Mouse (Mus musculus): Measurements from ENCODE around the gene Slc38a7. TPM values are rescaled to one million over a fixed set of nuclear protein-coding genes. Genes with fewer than 3 reads are reported as not detected.
"Not testable (repeated sequence)": the region's sequence is repeated elsewhere in the genome, so short reads cannot be mapped to it uniquely, and the experiment has no call there.

The Slc38a7 gene
- polyA plus RNA-seq, 1 experiment from 2014 or later = 30.3 TPM

- H3K27ac ChIP-seq = no peak overlapping the region
- no peaks in the 10 kb centered on the region for H3K36me3 ChIP-seq (replicated peaks)
- no peak overlapping the region for H3K9ac ChIP-seq
- H3K27me3 ChIP-seq (replicated peaks) = no peaks in the 10 kb centered on the region
- H3K4me2 ChIP-seq = no peak overlapping the region
- no peaks in the 10 kb centered on the region for H3K9me3 ChIP-seq
- WGBS = 95% methylated on average over 3 of the region's 3 CpGs
- no peak overlapping the region for H3K4me3 ChIP-seq
- peaks cover 15% of the 10 kb centered on the region for H3K4me1 ChIP-seq
- ATAC-seq (replicated peaks) = no peak
These were observed 53.0 kb downstream of the Slc38a7 start for GRCm38 (mm10) chr8:95800353-95800752.

- no peaks in the 10 kb centered on the region for H3K9me3 ChIP-seq
- no peaks in the 10 kb centered on the region for H3K36me3 ChIP-seq (replicated peaks)
- ATAC-seq (replicated peaks) = no peak
- no peak overlapping the region for H3K4me2 ChIP-seq
- no peak overlapping the region for H3K9ac ChIP-seq
- no peak overlapping the region for H3K4me3 ChIP-seq
- no peaks in the 10 kb centered on the region for H3K27me3 ChIP-seq (replicated peaks)
- 94% methylated on average over 1 of the region's 1 CpGs for WGBS
- H3K4me1 ChIP-seq = peaks cover 10% of the 10 kb centered on the region
- H3K27ac ChIP-seq = no peak overlapping the region
These were observed 53.4 kb downstream of the Slc38a7 start for GRCm38 (mm10) chr8:95799891-95800290.

GRCm38 (mm10) chr8:95799117-95799516 lies 54.2 kb downstream of the Slc38a7 start:
- Histone ChIP-seq H3K9me3 (no peaks in the 10 kb centered on the region), H3K27ac (no peak overlapping the region), H3K4me2 (no peak overlapping the region), H3K36me3 (replicated peaks) (no peaks in the 10 kb centered on the region), H3K4me1 (peaks cover 5% of the 10 kb centered on the region; the same call in 1 of the 2 replicates), H3K4me3 (no peak overlapping the region), H3K27me3 (replicated peaks) (no peaks in the 10 kb centered on the region), H3K9ac (no peak overlapping the region)
- ATAC-seq (replicated peaks) = no peak
- 95% methylated on average over 6 of the region's 6 CpGs for WGBS

GRCm38 (mm10) chr8:95795333-95796061 lies 57.8 kb downstream of the Slc38a7 start:
- not testable (repeated sequence) for H3K4me1 ChIP-seq; H3K36me3 ChIP-seq (replicated peaks); H3K4me2 ChIP-seq; ATAC-seq (replicated peaks); H3K9ac ChIP-seq; H3K27ac ChIP-seq; H3K9me3 ChIP-seq; H3K4me3 ChIP-seq; H3K27me3 ChIP-seq (replicated peaks)
- WGBS = 94% methylated on average over 5 of the region's 5 CpGs

Other genes starting within 250 kb of the Slc38a7 start
- 6.6 and 7.5 TPM in 2 replicates for gene Gins3, start 220.1 kb downstream of the Slc38a7 start, polyA plus RNA-seq (2015; fragmentation: Nextera tagmentation; extraction: Ambion mirVana)
- 379 and 386 TPM in 2 replicates for gene Ndrg4, start 176.6 kb downstream of the Slc38a7 start, polyA plus RNA-seq (2015; fragmentation: Nextera tagmentation; extraction: Ambion mirVana)
- gene Setd6, start 137.7 kb downstream of the Slc38a7 start, polyA plus RNA-seq (2015; fragmentation: Nextera tagmentation; extraction: Ambion mirVana) = 30.7 and 31.9 TPM in 2 replicates
- 48.8 and 50.8 TPM in 2 replicates for gene Cnot1, start 46.1 kb downstream of the Slc38a7 start, polyA plus RNA-seq (2015; fragmentation: Nextera tagmentation; extraction: Ambion mirVana)
- 196 and 201 TPM in 2 replicates for gene Sap18b, start 28.2 kb downstream of the Slc38a7 start, polyA plus RNA-seq (2015; fragmentation: Nextera tagmentation; extraction: Ambion mirVana)
- 206 and 210 TPM in 2 replicates for gene Got2, start 35.0 kb upstream of the Slc38a7 start, polyA plus RNA-seq (2015; fragmentation: Nextera tagmentation; extraction: Ambion mirVana)